Mouse (Mus musculus) left cerebral cortex, adult 18-20 months (tissue): ENCODE results near the gene Slx1b. TPM values are rescaled to one million over a fixed set of nuclear protein-coding genes. Genes with fewer than 3 reads are reported as not detected.

Experiments
- DNase-seq, 2 experiments: peaks; one replicate each; pipeline ENCODE4 v3.0.0; 2021 to 2022; ENCODE audit warnings: low spot score in 2 of 2, mixed read lengths in 1 of 2
- total RNA-seq, 2 experiments: library from RNA; stranded (reverse); gene quantifications; 2 replicates each; pipeline ENCODE4 v1.2.3; 2021

Gene Slx1b
- total RNA-seq, 2 experiments from 2014 or later: 14.5 to 15.1 TPM

GRCm38 (mm10) chr7:126642545-126643243 lies 52.9 kb downstream of the Slx1b start:
- no peak for DNase-seq

Other genes with a start within 250 kb of the Slx1b start
- under 1 TPM; 0.12 to 0.49 TPM for gene Atp2a1, start 232.7 kb downstream of the Slx1b start, total RNA-seq
- gene Sh2b1, start 220.4 kb downstream of the Slx1b start, total RNA-seq: 10 to 100 TPM; 73.1 to 76.3 TPM
- gene Tufm, start 208.4 kb downstream of the Slx1b start, total RNA-seq: 10 to 100 TPM; 90.5 to 94.1 TPM
- gene Atxn2l, start 192.3 kb downstream of the Slx1b start, total RNA-seq: 100 to 1,000 TPM; 110 to 115 TPM
- 100 to 1,000 TPM; 182 to 184 TPM for gene Eif3c, start 129.4 kb downstream of the Slx1b start, total RNA-seq
- 1 to 10 TPM in 1 of 2 experiments, under 1 TPM in 1; 0.58 to 1.1 TPM for gene Apobr, start 110.8 kb downstream of the Slx1b start, total RNA-seq
- 10 to 100 TPM; 26.2 to 26.7 TPM for gene Cln3, start 110.0 kb downstream of the Slx1b start, total RNA-seq
- not detected for gene Il27, start 100.8 kb downstream of the Slx1b start, total RNA-seq
- gene Nupr1, start 64.9 kb downstream of the Slx1b start, total RNA-seq: 10 to 100 TPM; 20.3 to 22.6 TPM
- gene Sgf29, start 46.5 kb downstream of the Slx1b start, total RNA-seq: 10 to 100 TPM; 30.5 to 32.9 TPM
- gene Sult1a1, start 19.4 kb downstream of the Slx1b start, total RNA-seq: 10 to 100 TPM in 1 of 2 experiments, 1 to 10 TPM in 1; 8.1 to 12.9 TPM
- 10 to 100 TPM; 90.5 to 94.8 TPM for gene Bola2, start 383 bp downstream of the Slx1b start, total RNA-seq
- gene Coro1a, start 12.0 kb upstream of the Slx1b start, total RNA-seq: 100 to 1,000 TPM; 161 to 166 TPM
- gene Mapk3, start 63.8 kb upstream of the Slx1b start, total RNA-seq: 100 to 1,000 TPM; 157 to 208 TPM
- gene Gdpd3, start 70.5 kb upstream of the Slx1b start, total RNA-seq: 1 to 10 TPM; 1.3 to 3.5 TPM
- 100 to 1,000 TPM; 282 to 325 TPM for gene Ypel3, start 81.2 kb upstream of the Slx1b start, total RNA-seq
- gene Tbx6, start 85.7 kb upstream of the Slx1b start, total RNA-seq: under 1 TPM; 0.56 to 0.63 TPM
- 10 to 100 TPM; 48.3 to 48.5 TPM for gene Ppp4c, start 96.7 kb upstream of the Slx1b start, total RNA-seq
- 10 to 100 TPM; 63.0 to 65.5 TPM for gene Fam57b, start 101.9 kb upstream of the Slx1b start, total RNA-seq
- gene 4930451I11Rik, start 135.9 kb upstream of the Slx1b start, total RNA-seq: not detected
- gene Doc2a, start 151.6 kb upstream of the Slx1b start, total RNA-seq: 10 to 100 TPM; 55.8 to 56.1 TPM
- 10 to 100 TPM; 29.0 to 31.9 TPM for gene Hirip3, start 166.2 kb upstream of the Slx1b start, total RNA-seq
- gene Ino80e, start 166.6 kb upstream of the Slx1b start, total RNA-seq: 10 to 100 TPM; 54.0 to 54.6 TPM
- gene Taok2, start 188.9 kb upstream of the Slx1b start, total RNA-seq: 100 to 1,000 TPM; 150 to 163 TPM
- 10 to 100 TPM; 19.6 to 23.3 TPM for gene Tmem219, start 227.1 kb upstream of the Slx1b start, total RNA-seq
- gene Kctd13, start 233.1 kb upstream of the Slx1b start, total RNA-seq: 100 to 1,000 TPM; 136 to 158 TPM